Mouse (Mus musculus) CH12.LX (cell line): ENCODE data around the gene Rps27l.

Source experiments
- CHD2 ChIP-seq: IDR thresholded peaks from 2 replicates; pipeline ENCODE4 v1.6.1; 2011; ENCODE audit warnings: low read length, improper control_type of control experiment
- NRF1 ChIP-seq: IDR thresholded peaks from 2 replicates; pipeline ENCODE4 v1.6.1; 2014; ENCODE audit warnings: low read depth, mild to moderate bottlenecking, inconsistent platforms, low read length, improper control_type of control experiment, moderate library complexity

DNA sequence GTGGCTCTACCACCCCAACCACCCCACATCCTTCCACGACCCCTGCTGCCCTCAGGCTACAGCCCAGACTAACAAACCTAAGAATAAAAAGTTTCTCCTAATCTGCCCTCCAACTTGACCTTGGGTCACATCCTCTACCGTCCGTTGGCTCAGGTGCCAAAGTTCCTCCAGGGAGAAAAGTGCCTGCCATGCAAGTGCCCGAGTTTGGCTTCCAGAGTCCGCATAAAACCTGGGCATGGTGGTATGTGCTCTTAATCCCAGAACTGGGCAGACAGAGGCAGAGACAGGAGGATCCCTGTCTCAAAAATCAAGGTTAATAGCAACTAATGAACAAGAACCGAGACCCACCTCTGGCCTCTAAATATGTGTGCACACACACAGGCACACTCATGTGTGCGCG, 38.8 kb upstream of the Rps27l start:
- no peak for TF ChIP-seq NRF1
- TF ChIP-seq CHD2 = no peak
